Mouse (Mus musculus) kidney, adult 2 months (tissue): ENCODE data around the gene Mindy4.

Source experiments
- CTCF ChIP-seq: fragments of 200-500 bp; conservative IDR thresholded peaks from 2 replicates; pipeline ENCODE4 v1.5.1; 2011; ENCODE audit warnings: low read depth, mild to moderate bottlenecking, control low read depth, low read length, moderate library complexity, mixed read lengths; ENCODE audit not compliant: insufficient read depth, insufficient read length
- POLR2A ChIP-seq: fragments of 200-500 bp; IDR thresholded peaks from one replicate; pipeline ENCODE4 v1.6.1; 2011; ENCODE audit warnings: low read depth, low read length, control low read depth

DNA sequence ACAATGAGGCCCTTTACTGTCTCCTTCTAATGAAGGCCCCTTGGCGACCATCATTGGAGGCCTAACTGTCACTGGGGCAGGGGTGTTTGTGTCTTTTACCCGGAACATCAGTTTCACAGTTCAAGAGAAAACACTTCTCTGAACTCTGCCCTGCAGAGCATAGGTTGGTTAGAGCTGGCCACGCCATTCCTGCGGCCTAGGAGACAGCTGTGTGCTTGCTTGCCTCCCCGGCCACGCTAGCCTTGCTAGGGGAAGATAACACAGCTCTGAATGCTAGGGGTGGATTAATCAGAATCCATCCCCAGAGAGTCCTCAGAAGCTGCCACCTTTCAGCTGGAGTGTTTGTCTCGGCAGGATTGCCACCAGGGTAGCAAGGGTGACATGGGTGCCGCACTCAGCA, 96.3 kb downstream of the Mindy4 start:
- TF ChIP-seq CTCF: no peak
- TF ChIP-seq POLR2A: no peak
